Comparison of ENCODE assay signal across 9 mouse cellular contexts in genomic region chrX:153932586-153932985, GRCm38 (mm10).
DNase-seq lines count a peak whose midpoint lies in the region; ATAC-seq and TF ChIP-seq lines count a peak whose summit lies in the region.
"Had no signal": no experiment of that assay in that cellular context is flagged by ENCODE, and none has a peak within 500 bp of the region (broad histone marks: within the 10 kb centered on the region; RNA-seq: fewer than 3 reads in every experiment).

No protein-coding gene starts in this region.

- no peak overlapping the region for H3K4me2 ChIP-seq in intestine, postnatal 0 days (replicated peaks; ENCODE audit: low read depth)
- no peak overlapping the region for H3K4me2 ChIP-seq in intestine, embryonic 16.5 days (ENCODE audit: low read depth, low read length)
- no peak overlapping the region for H3K4me2 ChIP-seq in liver, embryonic 11.5 days

- WGBS in intestine, postnatal 0 days: 68% methylated on average over 2 of the region's 2 CpGs
- 82% methylated on average over 2 of the region's 2 CpGs for WGBS in intestine, embryonic 16.5 days
- WGBS in liver, embryonic 11.5 days: 73% methylated on average over 2 of the region's 2 CpGs

- H3K27ac ChIP-seq in intestine, postnatal 0 days (ENCODE audit: low read depth, low read length): no peak overlapping the region
- no peak overlapping the region for H3K27ac ChIP-seq in intestine, embryonic 16.5 days (ENCODE audit: low read length)
- H3K27ac ChIP-seq in liver, embryonic 11.5 days (ENCODE audit: low read depth, low read length): no peak overlapping the region

- peak; percentile 19 for DNase-seq in urinary bladder, adult 2 months (ENCODE audit: low spot score)
- no peak for DNase-seq in urinary bladder, postnatal 25 days (ENCODE audit: low spot score)
- peak; percentile 67 for DNase-seq in naive thymus-derived CD4-positive, alpha-beta T cell, adult 2 months (ENCODE audit: low read depth)
- no peak for DNase-seq in testis, postnatal 10 days (ENCODE audit: low spot score)
- no peak for DNase-seq in gastrocnemius, postnatal 25 days
- DNase-seq in liver, embryonic 11.5 days (ENCODE audit: low spot score): no peak
- DNase-seq: heart, postnatal 4 days had no signal

- no peak overlapping the region for H3K9ac ChIP-seq in intestine, postnatal 0 days (ENCODE audit: low read depth, low read length)
- H3K9ac ChIP-seq in intestine, embryonic 16.5 days (ENCODE audit: low read depth, low read length): no peak overlapping the region
- H3K9ac ChIP-seq in liver, embryonic 11.5 days (ENCODE audit: low read depth, low read length): no peak overlapping the region

- no peaks in the 10 kb centered on the region for H3K27me3 ChIP-seq in intestine, postnatal 0 days (replicated peaks; ENCODE audit: control insufficient read depth, insufficient read depth, low read length)
- no peaks in the 10 kb centered on the region for H3K27me3 ChIP-seq in intestine, embryonic 16.5 days (replicated peaks; ENCODE audit: control insufficient read depth, insufficient read depth, low read length)
- H3K27me3 ChIP-seq in liver, embryonic 11.5 days (replicated peaks; ENCODE audit: control insufficient read depth, insufficient read depth, low read length): no peaks in the 10 kb centered on the region

- no peaks in the 10 kb centered on the region for H3K36me3 ChIP-seq in intestine, postnatal 0 days (ENCODE audit: control insufficient read depth, insufficient read depth)
- H3K36me3 ChIP-seq in intestine, embryonic 16.5 days (ENCODE audit: control insufficient read depth, insufficient read depth, low read length): no peaks in the 10 kb centered on the region
- no peaks in the 10 kb centered on the region for H3K36me3 ChIP-seq in liver, embryonic 11.5 days (ENCODE audit: control insufficient read depth, insufficient read depth, low read length)

- no peak for ATAC-seq in intestine, postnatal 0 days
- ATAC-seq in intestine, embryonic 16.5 days: no peak
- ATAC-seq in liver, embryonic 11.5 days (replicated peaks; ENCODE audit: low FRiP score): no peak

- no peaks in the 10 kb centered on the region for H3K9me3 ChIP-seq in intestine, postnatal 0 days (ENCODE audit: control insufficient read depth)
- no peaks in the 10 kb centered on the region for H3K9me3 ChIP-seq in intestine, embryonic 16.5 days (ENCODE audit: control insufficient read depth, low read length)
- H3K9me3 ChIP-seq in liver, embryonic 11.5 days (ENCODE audit: control insufficient read depth, low read length): no peaks in the 10 kb centered on the region

- H3K4me1 ChIP-seq in intestine, postnatal 0 days (replicated peaks; ENCODE audit: control insufficient read depth, insufficient read depth, low read length): no peaks in the 10 kb centered on the region
- H3K4me1 ChIP-seq in intestine, embryonic 16.5 days (ENCODE audit: control insufficient read depth, insufficient read depth, low read length): no peaks in the 10 kb centered on the region
- H3K4me1 ChIP-seq in liver, embryonic 11.5 days (replicated peaks; ENCODE audit: control insufficient read depth, insufficient read depth, low read length): no peaks in the 10 kb centered on the region

- peak; percentile 48 for TF ChIP-seq CTCF in intestine, postnatal 0 days (IDR thresholded peaks at IDR 0.05; ENCODE audit: low read depth)

- no peak overlapping the region for H3K4me3 ChIP-seq in intestine, postnatal 0 days (ENCODE audit: low read depth, low read length)
- H3K4me3 ChIP-seq in intestine, embryonic 16.5 days (ENCODE audit: low read length): no peak overlapping the region
- H3K4me3 ChIP-seq in liver, embryonic 11.5 days (ENCODE audit: low read depth, low read length): no peak overlapping the region

Comparison
In these comparisons a context has a peak if more than half of its experiments do, and no peak if none do; other contexts are left out.
1. DNase-seq: peak in urinary bladder, adult 2 months (single experiment) and naive thymus-derived CD4-positive, alpha-beta T cell, adult 2 months (single experiment); none in urinary bladder, postnatal 25 days (single experiment), testis, postnatal 10 days (single experiment), gastrocnemius, postnatal 25 days (single experiment) and liver, embryonic 11.5 days (single experiment).